Mouse (Mus musculus) kidney, postnatal 14 days (tissue): ENCODE results near the gene Gin1.
"Not testable (repeated sequence)": the region's sequence is repeated elsewhere in the genome, so short reads cannot be mapped to it uniquely, and the experiment has no call there.

Experiments used
- DNase-seq: peaks from one replicate; pipeline ENCODE4 v3.0.0; 2022; ENCODE audit warnings: mixed read lengths

The Gin1 gene

GRCm38 (mm10) chr1:97769904-97770753 is at the start of gene Gin1, which contains the start of gene Ppip5k2:
Gin1 (plus strand) TSS chr1:97770172.
Ppip5k2 (minus strand) TSS chr1:97770411.
- peak; percentile 96 for DNase-seq

DNA sequence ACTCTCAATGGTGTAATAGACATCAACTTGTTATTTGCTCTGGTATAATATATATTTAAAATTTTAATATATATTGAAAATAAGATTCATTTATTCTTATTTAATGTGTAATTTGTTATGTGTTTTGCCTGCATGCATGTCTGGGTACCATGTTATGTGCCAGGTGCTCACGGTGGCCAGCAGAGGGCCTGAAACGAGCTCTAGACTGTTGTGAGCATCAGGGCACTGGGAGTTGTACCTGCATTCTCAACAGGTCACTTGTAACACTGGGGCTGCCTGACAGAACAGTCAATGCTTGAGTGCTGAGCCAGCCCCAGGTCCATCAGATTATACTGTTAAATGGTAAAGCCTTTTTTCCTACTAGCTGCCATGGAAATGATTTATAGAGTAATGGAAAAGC is 43.2 kb upstream of the Gin1 start:
- peak; percentile 11 for DNase-seq

DNA sequence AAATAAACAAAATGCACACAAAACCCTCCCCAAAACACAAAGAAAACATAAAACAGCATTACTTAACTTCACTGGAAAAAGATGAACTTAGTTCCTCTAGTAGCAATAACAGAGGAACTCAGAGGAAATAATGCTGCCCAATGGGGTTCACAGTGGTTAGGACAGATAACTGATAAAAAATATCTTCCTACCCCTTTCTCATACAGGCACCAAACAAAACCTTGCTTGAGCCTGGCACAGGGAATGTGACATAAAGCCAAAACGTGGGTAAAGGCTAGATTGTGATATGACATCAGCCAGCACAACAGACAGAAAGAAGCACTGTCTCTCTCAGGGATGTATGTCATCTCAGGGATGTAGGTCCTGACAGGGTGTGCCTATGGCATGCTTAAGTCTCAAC is 40.6 kb upstream of the Gin1 start:
- DNase-seq: no peak

DNA sequence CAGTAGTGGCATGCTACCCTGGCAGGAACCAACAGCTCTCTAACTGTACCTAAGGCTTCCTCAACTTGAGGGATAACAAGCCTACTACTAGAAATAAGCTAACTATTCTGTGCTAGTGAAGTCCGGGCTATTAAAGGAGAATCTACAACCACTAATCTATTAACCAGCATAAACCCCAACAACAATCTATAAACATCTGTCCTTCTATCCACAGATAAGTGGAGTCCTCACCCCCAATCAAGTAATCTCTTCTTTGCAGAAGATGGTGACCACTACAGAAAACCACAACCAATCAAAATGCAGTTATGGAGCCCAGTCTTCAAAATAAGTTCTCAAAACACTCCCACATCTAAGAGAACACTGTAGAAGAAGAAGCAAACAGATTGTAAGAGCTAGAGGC is 26.9 kb upstream of the Gin1 start:
- DNase-seq: no peak

- no peak for DNase-seq
These were observed 24.3 kb upstream of the Gin1 start for GRCm38 (mm10) chr1:97745712-97746111.

DNA sequence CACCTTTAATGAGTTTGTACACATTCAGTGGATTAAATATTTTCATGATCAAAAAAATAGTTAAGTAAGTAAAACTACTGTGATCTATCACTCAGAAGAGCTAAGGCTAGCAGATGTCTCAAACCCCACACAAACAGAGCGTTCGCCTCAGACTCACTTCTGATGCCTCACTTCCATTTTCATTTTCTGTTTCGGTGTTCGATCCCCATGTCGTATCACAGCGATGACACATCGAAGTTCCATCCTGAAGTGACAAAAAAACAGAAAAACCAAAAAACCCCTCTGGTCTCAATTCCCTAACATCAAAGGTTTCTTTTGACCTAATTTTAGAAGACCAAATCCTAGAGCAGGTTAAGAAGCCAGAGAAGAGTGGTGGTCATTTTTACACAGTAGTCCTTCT is 23.7 kb upstream of the Gin1 start:
- DNase-seq: no peak

- DNase-seq: no peak
These were observed 21.8 kb upstream of the Gin1 start for GRCm38 (mm10) chr1:97748163-97748562.

GRCm38 (mm10) chr1:97753216-97753615 is 16.8 kb upstream of the Gin1 start:
- no peak for DNase-seq

DNA sequence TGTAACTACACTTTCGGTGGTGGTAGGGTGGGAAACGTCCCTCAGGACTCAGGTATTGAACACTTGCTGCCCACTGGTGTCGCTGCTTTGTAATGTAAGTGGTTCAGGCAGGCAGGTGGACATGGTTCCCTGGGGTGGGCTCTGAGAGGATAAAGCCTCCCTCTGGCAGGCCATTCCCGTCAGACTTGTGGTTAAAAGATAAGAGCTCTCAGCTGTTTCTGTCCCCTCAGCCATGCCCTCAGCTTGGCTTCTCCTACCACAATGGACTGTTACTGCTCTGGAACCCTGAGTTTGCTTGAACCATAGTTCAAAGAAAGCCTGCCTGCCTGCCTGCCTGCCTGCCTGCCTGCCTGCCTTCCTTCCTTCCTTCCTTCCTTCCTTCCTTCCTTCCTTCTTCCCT is 15.6 kb upstream of the Gin1 start:
- no peak for DNase-seq

GRCm38 (mm10) chr1:97759841-97760240 is 10.1 kb upstream of the Gin1 start:
- no peak for DNase-seq

GRCm38 (mm10) chr1:97760598-97760997 is 9.4 kb upstream of the Gin1 start:
- DNase-seq: no peak

GRCm38 (mm10) chr1:97761477-97761876 is 8.5 kb upstream of the Gin1 start:
- no peak for DNase-seq

DNA sequence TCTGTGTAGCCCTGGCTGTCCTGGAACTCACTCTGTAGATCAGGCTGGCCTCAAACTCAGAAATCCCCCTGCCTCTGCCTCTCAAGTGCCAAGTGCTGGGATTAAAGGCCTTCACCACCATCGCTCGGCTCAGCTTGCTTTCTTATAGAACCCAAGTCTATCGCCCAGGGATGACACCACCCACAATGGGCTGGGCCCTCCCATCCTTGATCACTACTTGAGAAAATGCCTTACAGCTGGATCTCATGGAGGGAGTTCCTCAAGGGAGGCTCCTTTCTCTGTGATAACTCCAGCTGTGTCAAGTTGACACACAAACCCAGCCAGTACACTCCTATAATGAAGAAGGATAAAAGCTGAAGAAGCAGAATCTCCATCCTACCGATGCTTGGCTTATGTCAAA is 4.3 kb upstream of the Gin1 start:
- DNase-seq: not testable (repeated sequence)

GRCm38 (mm10) chr1:97768089-97768488 is 1.9 kb upstream of the Gin1 start:
- DNase-seq: no peak

DNA sequence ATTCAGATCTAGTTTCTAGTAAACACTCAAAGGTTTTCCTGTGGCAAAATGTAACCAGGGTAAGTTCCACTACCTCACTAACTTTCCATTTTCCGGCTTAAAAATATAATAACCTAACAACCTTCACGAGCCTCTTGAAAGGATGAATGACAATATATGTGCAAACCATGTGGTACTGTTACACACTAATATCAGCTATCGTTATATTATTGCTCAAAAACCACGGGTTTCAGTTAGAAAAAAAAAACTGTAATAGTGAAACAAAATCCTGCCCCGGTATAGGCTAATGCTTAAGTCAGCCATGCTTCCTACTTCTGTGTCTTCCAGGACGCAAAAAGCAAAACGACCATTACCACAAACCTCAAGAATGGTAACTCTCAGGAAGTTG is 1.1 kb upstream of the Gin1 start:
- no peak for DNase-seq

DNA sequence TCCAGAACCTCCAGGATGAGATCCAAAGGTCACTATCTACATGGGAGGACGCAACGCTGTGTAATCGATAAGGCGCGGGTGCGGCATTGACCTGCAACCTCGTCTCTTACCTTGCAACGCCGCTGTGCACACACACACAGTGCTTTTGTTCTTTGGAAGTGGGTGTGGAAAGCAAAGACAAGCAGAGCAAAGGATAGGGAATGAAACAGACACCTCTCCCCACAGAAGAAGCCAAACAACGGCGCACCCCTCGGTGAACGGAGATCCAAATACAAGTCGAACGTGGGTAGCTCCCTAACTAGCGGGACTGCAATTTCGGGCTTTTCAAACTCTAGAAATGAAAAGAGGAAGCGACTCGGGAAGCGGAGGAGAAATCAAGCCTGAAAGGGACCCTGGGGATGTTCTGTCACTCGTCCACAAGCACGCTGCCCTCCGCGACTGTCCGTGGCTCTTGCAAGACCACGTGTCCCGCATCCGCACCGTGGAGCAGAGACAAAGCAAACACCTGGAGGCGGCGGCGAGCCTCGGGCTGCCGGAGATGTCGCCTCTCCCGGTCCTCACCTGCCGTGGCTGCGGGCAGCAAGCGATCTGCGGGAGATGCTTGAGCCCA is 573 bp upstream of the Gin1 start:
- DNase-seq: peak; percentile 19

DNA sequence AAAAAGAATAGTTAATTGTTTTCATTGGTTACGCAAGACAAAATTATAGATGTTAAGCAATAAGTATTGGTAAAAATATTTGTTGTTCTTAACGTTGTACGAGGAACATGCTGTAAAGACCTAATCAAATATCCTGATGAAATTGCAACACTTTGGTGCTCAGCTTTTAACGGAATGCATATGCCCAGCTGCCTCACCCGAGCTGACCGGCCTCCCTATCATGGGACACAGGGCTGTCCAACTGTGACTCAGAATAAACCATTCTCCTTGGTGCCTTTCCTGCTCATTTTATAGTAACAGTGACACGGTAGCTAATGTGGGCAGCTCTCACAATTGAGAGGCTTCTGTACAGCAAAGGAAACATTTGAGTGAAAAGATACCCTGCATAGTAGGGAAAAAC is 1.1 kb downstream of the Gin1 start:
- DNase-seq: no peak

GRCm38 (mm10) chr1:97771727-97772126 is 1.8 kb downstream of the Gin1 start:
- DNase-seq: no peak

DNA sequence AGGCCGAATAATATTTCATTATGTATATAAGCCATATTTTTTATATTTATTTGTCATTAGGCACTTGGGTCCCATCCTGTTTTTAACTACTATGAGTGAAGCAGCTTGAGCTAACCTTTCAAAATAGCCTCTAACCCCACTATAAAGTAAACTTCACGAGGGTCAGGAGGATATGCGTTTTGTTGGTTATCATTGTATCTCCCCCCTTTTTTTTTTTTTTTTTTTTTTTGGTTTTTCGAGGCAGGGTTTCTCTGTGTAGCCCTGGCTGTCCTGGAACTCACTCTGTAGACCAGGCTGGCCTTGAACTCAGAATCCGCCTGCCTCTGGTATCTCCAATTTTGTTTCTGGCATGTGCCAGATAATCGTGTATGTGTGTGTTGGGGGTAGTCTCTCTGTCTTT is 3.4 kb downstream of the Gin1 start:
- DNase-seq: no peak

DNA sequence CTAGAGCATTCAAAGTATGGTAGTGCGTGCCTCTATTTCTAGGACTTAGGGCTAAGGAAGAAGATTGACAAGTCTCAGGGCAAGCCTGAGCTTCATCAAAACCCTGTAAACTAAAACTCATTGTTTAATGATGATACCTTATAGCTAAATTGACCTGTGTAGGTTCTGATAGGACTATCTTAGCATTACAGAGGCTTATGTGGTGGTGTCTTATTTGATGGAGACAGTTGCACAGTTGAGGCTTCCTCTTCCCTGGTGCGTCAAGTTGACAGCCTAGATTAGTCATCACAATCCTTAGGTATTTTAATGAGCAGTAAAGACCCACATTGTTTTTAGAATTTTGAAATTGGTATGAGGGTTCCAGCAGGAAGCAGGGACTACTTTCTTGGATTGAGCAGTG is 4.0 kb downstream of the Gin1 start:
- DNase-seq: no peak

- DNase-seq: no peak
These were observed 11.7 kb downstream of the Gin1 start for GRCm38 (mm10) chr1:97781674-97782073.

DNA sequence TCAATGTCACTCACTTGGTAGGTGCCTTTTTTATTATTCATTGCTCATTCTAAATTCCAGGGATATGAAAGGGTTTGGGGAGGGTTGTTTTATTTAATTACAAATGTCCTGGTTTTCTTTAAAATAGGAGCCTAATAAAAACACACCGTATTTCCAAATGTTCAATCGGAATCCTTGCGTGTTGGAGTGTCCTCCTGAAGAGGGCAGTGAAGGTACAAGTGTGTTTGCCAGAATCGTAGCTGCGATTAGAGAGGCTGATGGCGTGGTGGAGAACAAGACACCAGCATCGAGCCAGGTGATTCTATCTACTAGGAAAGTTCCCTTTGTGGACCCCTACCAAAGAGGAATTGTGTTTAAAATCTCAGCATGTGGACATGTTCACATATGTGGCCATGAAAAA is 15.0 kb downstream of the Gin1 start:
- DNase-seq: no peak

- DNase-seq: no peak
These were observed 15.9 kb downstream of the Gin1 start for GRCm38 (mm10) chr1:97785685-97786393.

DNA sequence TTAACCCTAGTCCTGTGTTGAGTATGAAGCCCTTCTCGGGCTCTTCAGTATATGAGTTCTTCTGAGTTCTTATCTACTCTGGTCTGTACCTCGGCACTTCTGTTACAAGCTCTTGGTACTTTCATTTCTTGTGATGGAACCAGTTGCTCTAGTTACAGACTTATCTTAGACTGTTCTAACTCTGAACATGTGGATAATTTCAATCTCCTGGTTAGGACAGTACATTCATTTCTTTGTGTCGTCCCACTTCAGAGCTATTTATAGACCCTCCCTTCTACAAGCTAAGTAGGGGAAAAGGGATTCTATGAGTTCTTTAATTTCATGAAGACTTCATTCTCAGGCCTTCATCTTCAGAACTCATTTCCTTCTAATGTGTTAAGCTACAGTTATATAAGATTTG is 17.7 kb downstream of the Gin1 start:
- no peak for DNase-seq
